Mouse (Mus musculus) heart, postnatal 14 days (tissue): ENCODE data around the gene Fam189b. TPM values are rescaled to one million over a fixed set of nuclear protein-coding genes. Genes with fewer than 3 reads are reported as not detected.
"Not testable (repeated sequence)": the region's sequence is repeated elsewhere in the genome, so short reads cannot be mapped to it uniquely, and the experiment has no call there.

Experiments used
- DNase-seq, 2 experiments: peaks; one replicate each; pipeline ENCODE4 v3.0.0; 2021 to 2022
- intact Hi-C: fragments of 180-260 bp; cut with DNase I; formaldehyde crosslinking; loops from one replicate; pipeline ENCODE4 v1.15.1; 2025
- long read RNA-seq, 2 experiments: library from polyadenylated mRNA; stranded (forward); transcript quantifications; one replicate each; pipeline ENCODE4 v2.0.0; 2021
- total RNA-seq, 2 experiments: library from RNA; stranded (reverse); gene quantifications; 2 replicates each; pipeline ENCODE4 v1.2.3; 2021

Fam189b gene
- total RNA-seq: 1 to 10 TPM; 7.1 to 7.6 TPM
- long read RNA-seq, experiment 1, partial matches to known transcripts: 4 of 4 reads
- long read RNA-seq, experiment 1, other reads (novel, unspliced or antisense): 0 of 4 reads
- long read RNA-seq, experiment 2, partial matches to known transcripts: 3 of 6 reads
- long read RNA-seq, experiment 2, other reads (novel, unspliced or antisense): 3 of 6 reads

GRCm38 (mm10) chr3:89183058-89183958 is at the start of gene Fam189b:
Fam189b (plus strand) TSS chr3:89183143.
- peak; percentile 81 to 82 for DNase-seq
- intact Hi-C loops: no loop called here

- no peak for DNase-seq
- intact Hi-C loops: no loop called here
Observed at GRCm38 (mm10) chr3:89133752-89134151, 49.2 kb upstream of the Fam189b start.

- no peak for DNase-seq
- intact Hi-C loops: no loop called here
Observed at GRCm38 (mm10) chr3:89135958-89136357, 47.0 kb upstream of the Fam189b start, which contains the start of gene Pklr. Pklr (plus strand) TSS chr3:89136142.

- no peak for DNase-seq
- intact Hi-C loops: no loop called here
Observed at GRCm38 (mm10) chr3:89136365-89136764, 46.6 kb upstream of the Fam189b start.

- no peak for DNase-seq
- intact Hi-C loops: no loop called here
Observed at GRCm38 (mm10) chr3:89144821-89145220, 38.1 kb upstream of the Fam189b start.

- intact Hi-C loops: no loop called here
- no peak for DNase-seq
Observed at GRCm38 (mm10) chr3:89145566-89145965, 37.4 kb upstream of the Fam189b start.

GRCm38 (mm10) chr3:89147101-89147978 is 35.6 kb upstream of the Fam189b start:
- intact Hi-C loops: no loop called here
- DNase-seq: no peak

GRCm38 (mm10) chr3:89147979-89148311 is 35.0 kb upstream of the Fam189b start:
- intact Hi-C loops: no loop called here
- no peak for DNase-seq

GRCm38 (mm10) chr3:89148567-89148966 is 34.4 kb upstream of the Fam189b start:
- intact Hi-C loops: no loop called here
- no peak for DNase-seq

- DNase-seq: no peak
- intact Hi-C loops: no loop called here
Observed at GRCm38 (mm10) chr3:89152084-89152835, 30.7 kb upstream of the Fam189b start.

GRCm38 (mm10) chr3:89156951-89157350 is 26.0 kb upstream of the Fam189b start:
- no peak for DNase-seq
- intact Hi-C loops: loop anchor here (5.0 kb wide), 2 partner anchors 40 to 65 kb away; partner anchors contain the start of gene Rusc1

GRCm38 (mm10) chr3:89158651-89159050 is 24.3 kb upstream of the Fam189b start:
- no peak for DNase-seq
- intact Hi-C loops: loop anchor here (5.0 kb wide), 2 partner anchors 41 to 66 kb away; partner anchors contain the start of gene Rusc1

- intact Hi-C loops: loop anchor here (5.0 kb wide), 2 partner anchors 42 to 67 kb away; partner anchors contain the start of gene Rusc1
- DNase-seq: peak; percentile 68 to 80
Observed at GRCm38 (mm10) chr3:89159211-89159610, 23.7 kb upstream of the Fam189b start.

- peak; percentile 62 to 74 for DNase-seq
- intact Hi-C loops: loop anchor here (5.0 kb wide), 2 partner anchors 42 to 67 kb away; partner anchors contain the start of gene Rusc1
Observed at GRCm38 (mm10) chr3:89159616-89160344, 23.2 kb upstream of the Fam189b start, which contains the start of gene Hcn3. Hcn3 (minus strand) TSS chr3:89160196.

- intact Hi-C loops: not testable (repeated sequence)
Observed at GRCm38 (mm10) chr3:89161207-89161606, 21.7 kb upstream of the Fam189b start.

GRCm38 (mm10) chr3:89161786-89162185 is 21.2 kb upstream of the Fam189b start:
- intact Hi-C loops: no loop called here

More at GRCm38 (mm10) chr3:89161207-89161606, 21.7 kb upstream of the Fam189b start:
- DNase-seq: not testable (repeated sequence)

GRCm38 (mm10) chr3:89163123-89163522 is 19.8 kb upstream of the Fam189b start:
- intact Hi-C loops: no loop called here
- no peak for DNase-seq

More at GRCm38 (mm10) chr3:89161786-89162185, 21.2 kb upstream of the Fam189b start:
- no peak for DNase-seq

GRCm38 (mm10) chr3:89163643-89164245 is 19.2 kb upstream of the Fam189b start:
- intact Hi-C loops: loop anchor here (2.0 kb wide), 1 partner anchor 51 kb away; the partner anchor contains the start of gene Thbs3
- DNase-seq: no peak
